Mouse (Mus musculus) effector memory CD4-positive, alpha-beta T cell, adult 5 months (primary cell): Measurements from ENCODE around the gene Gja8. TPM values are rescaled to one million over a fixed set of nuclear protein-coding genes. Genes with fewer than 3 reads are reported as not detected.

Source experiments
- polyA plus RNA-seq: library from polyadenylated mRNA; unstranded; fragments of 100-300 nt; shearing (Covaris generic); gene quantifications from one replicate; pipeline ENCODE4 v1.2.1, GENCODE M21; 2017

Gja8 gene
- polyA plus RNA-seq = 0.05 TPM

GRCm38 (mm10) chr3:96925920-96926319, at the start of gene Gja8:
Gja8 (minus strand) TSS chr3:96926020.

GRCm38 (mm10) chr3:96904851-96905541, 20.8 kb downstream of the Gja8 start, which contains the start of gene Gpr89:
Gpr89 (minus strand) TSS chr3:96905346.

GRCm38 (mm10) chr3:96904393-96904792, 21.4 kb downstream of the Gja8 start, which contains the start of gene Gja5:
Gja5 (plus strand) TSS chr3:96904693.

Other genes starting within 250 kb of the Gja8 start
- 16.3 TPM for gene Pias3, start 229.6 kb downstream of the Gja8 start, polyA plus RNA-seq
- gene Nudt17, start 217.5 kb downstream of the Gja8 start, polyA plus RNA-seq = 0.51 TPM
- 53.7 TPM for gene Polr3c, start 198.4 kb downstream of the Gja8 start, polyA plus RNA-seq
- gene Rnf115, start 198.4 kb downstream of the Gja8 start, polyA plus RNA-seq = 101 TPM
- not detected for gene Pdzk1, start 96.7 kb downstream of the Gja8 start, polyA plus RNA-seq
- gene Cd160, start 96.7 kb downstream of the Gja8 start, polyA plus RNA-seq = 11.4 TPM
- 0.36 TPM for gene Gja5, start 21.3 kb downstream of the Gja8 start, polyA plus RNA-seq
- gene Gpr89, start 20.7 kb downstream of the Gja8 start, polyA plus RNA-seq = 21.9 TPM
- 58.2 TPM for gene Acp6, start 232.8 kb upstream of the Gja8 start, polyA plus RNA-seq